7 mouse cellular contexts compared by ENCODE assay signal in genomic region chr13:23684295-23684945, GRCm38 (mm10). TPM values are rescaled to one million over a fixed set of nuclear protein-coding genes. Genes with fewer than 3 reads are reported as not detected.
A peak's percentile ranks its signal among the peaks of the same experiment; 100 is the strongest.
DNase-seq lines count a peak whose midpoint lies in the region; ATAC-seq lines count a peak whose summit lies in the region.

No protein-coding gene starts in this region.

- ATAC-seq in inflammation-experienced regulatory T-cells, adult 6 months, result peak; percentile 33
- peak; percentile 43 for ATAC-seq in megakaryocyte progenitor cell, adult 5-6 weeks (replicated peaks; ENCODE audit: poor library complexity)

- DNase-seq in adipocyte (ENCODE audit: low spot score), result peak; percentile 87
- DNase-seq in embryo, embryonic 11 days, result peak; percentile 88
- DNase-seq in heart, adult 11 months, result peak; percentile 94
- DNase-seq in left cerebral cortex, postnatal 36 days (ENCODE audit: low spot score in 2 of 2), result peak; percentile 18 to 26
- peak; percentile 54 to 63 for DNase-seq in right cerebral cortex, postnatal 10 days (ENCODE audit: low spot score in 2 of 2)

- intact Hi-C loops in left cerebral cortex, postnatal 36 days (cut with DNase I), result loop anchor here (2.0 to 10.0 kb wide), 4 partner anchors 14 to 1960 kb away; partner anchors contain the start of genes Hist1h2ah, Hist1h2bk, Hist1h2bm and Hist1h4c

RNA-seq across cellular contexts. Expression of gene Hist1h2bc, which starts 0.4 kb away (rescaled TPM):
- 1 to 10 TPM in 2 of 3 experiments, under 1 TPM in 1; 0.52 to 3.6 (median 3.3) TPM for polyA plus RNA-seq in inflammation-experienced regulatory T-cells, adult 6 months (2017; shearing (Covaris generic))
- 10 to 100 TPM; 32.1 to 33.8 TPM for total RNA-seq in left cerebral cortex, postnatal 36 days (2021)
- total RNA-seq in megakaryocyte progenitor cell, adult 5-6 weeks (2015), result 36.2 and 54.1 TPM in 2 replicates
- 196 and 235 TPM in 2 replicates for total RNA-seq in megakaryocyte progenitor cell, adult 5-6 weeks (2017)

RNA-seq across cellular contexts. Expression of gene Hist1h2ac, which starts 0.7 kb away (rescaled TPM):
- polyA plus RNA-seq in inflammation-experienced regulatory T-cells, adult 6 months (2017; shearing (Covaris generic)), result under 1 TPM; 0.43 to 0.47 (median 0.47) TPM
- total RNA-seq in left cerebral cortex, postnatal 36 days (2021), result 1 to 10 TPM; 2.5 to 2.9 TPM
- total RNA-seq in megakaryocyte progenitor cell, adult 5-6 weeks (2015), result 17.1 and 19.7 TPM in 2 replicates
- 101 and 110 TPM in 2 replicates for total RNA-seq in megakaryocyte progenitor cell, adult 5-6 weeks (2017)

RNA-seq across cellular contexts. Expression of gene Hist1h1t, which starts 11.2 kb away (rescaled TPM):
- not detected for polyA plus RNA-seq in inflammation-experienced regulatory T-cells, adult 6 months (2017; shearing (Covaris generic))
- not detected for total RNA-seq in left cerebral cortex, postnatal 36 days (2021)
- total RNA-seq in megakaryocyte progenitor cell, adult 5-6 weeks (2015), result not detected in 2 replicates
- total RNA-seq in megakaryocyte progenitor cell, adult 5-6 weeks (2017), result 0.29 TPM in 1 of 2 replicates, not detected in the other

RNA-seq across cellular contexts. Expression of gene Hist1h4c, which starts 13.8 kb away (rescaled TPM):
- polyA plus RNA-seq in inflammation-experienced regulatory T-cells, adult 6 months (2017; shearing (Covaris generic)), result 1 to 10 TPM; 2.1 to 9.3 (median 4.2) TPM
- 100 to 1,000 TPM; 107 to 117 TPM for total RNA-seq in left cerebral cortex, postnatal 36 days (2021)
- total RNA-seq in megakaryocyte progenitor cell, adult 5-6 weeks (2015), result 45.1 and 51.9 TPM in 2 replicates
- 238 and 311 TPM in 2 replicates for total RNA-seq in megakaryocyte progenitor cell, adult 5-6 weeks (2017)

RNA-seq across cellular contexts. Expression of gene Hfe, which starts 26.2 kb away (rescaled TPM):
- polyA plus RNA-seq in inflammation-experienced regulatory T-cells, adult 6 months (2017; shearing (Covaris generic)), result 1 to 10 TPM in 1 of 3 experiments, under 1 TPM in 1, not detected in 1; 0.32 to 1.7 TPM
- total RNA-seq in left cerebral cortex, postnatal 36 days (2021), result 1 to 10 TPM; 2.4 to 3.7 TPM
- total RNA-seq in megakaryocyte progenitor cell, adult 5-6 weeks (2015), result 15.9 and 16.6 TPM in 2 replicates
- 6.0 and 8.7 TPM in 2 replicates for total RNA-seq in megakaryocyte progenitor cell, adult 5-6 weeks (2017)

Comparison
In these comparisons a context has a peak if more than half of its experiments do, and no peak if none do; other contexts are left out.
1. Peak in every context shown above with its lines: DNase-seq and ATAC-seq.
2. DNase-seq: peak in every context shown above with its lines; median percentile 94 in heart, adult 11 months; 88 in embryo, embryonic 11 days; 87 in adipocyte; 58 in right cerebral cortex, postnatal 10 days; 22 in left cerebral cortex, postnatal 36 days.
3. RNA of gene Hist1h2ac, which starts 0.7 kb away (total RNA-seq): 17.1 to 110 TPM in megakaryocyte progenitor cell, adult 5-6 weeks; 2.5 to 2.9 TPM in left cerebral cortex, postnatal 36 days; every median in the first group is over 4 times any median in the second.